Mouse (Mus musculus) 3134 (cell line): ENCODE results near the gene Trat1.

ENCODE experiments used
- DNase-seq: peaks from one replicate; pipeline ENCODE4 v3.0.0-alpha.2; 2011; ENCODE audit warnings: low spot score; ENCODE audit not compliant: insufficient read length; ENCODE audit errors: extremely low read depth

Trat1 gene

DNA sequence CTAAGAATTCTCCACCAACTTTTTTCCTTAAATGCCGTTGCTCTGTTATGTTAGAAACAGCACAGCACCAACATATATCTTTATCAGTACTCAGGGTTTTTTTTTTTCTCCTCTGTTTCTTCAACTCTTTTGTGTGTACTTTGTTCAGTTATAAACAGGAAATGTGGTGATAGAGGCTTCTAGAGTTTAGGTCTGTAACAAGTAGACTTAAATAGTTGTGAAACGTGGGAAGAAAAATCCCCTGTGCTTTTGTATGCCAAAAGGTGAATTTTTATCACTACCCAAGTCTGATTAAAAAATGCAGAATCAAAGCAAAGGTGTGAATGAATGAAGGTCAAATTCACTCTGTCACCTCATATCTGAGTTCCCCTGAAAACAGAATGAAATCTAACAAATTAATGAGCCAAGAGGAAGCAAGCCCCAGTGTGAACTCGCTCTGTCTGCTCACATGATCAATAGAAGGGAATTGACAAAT, at the start of gene Trat1:
Trat1 (minus strand) TSS at position 51 of the 475 bp plus-strand sequence.
- DNase-seq: no peak

DNA sequence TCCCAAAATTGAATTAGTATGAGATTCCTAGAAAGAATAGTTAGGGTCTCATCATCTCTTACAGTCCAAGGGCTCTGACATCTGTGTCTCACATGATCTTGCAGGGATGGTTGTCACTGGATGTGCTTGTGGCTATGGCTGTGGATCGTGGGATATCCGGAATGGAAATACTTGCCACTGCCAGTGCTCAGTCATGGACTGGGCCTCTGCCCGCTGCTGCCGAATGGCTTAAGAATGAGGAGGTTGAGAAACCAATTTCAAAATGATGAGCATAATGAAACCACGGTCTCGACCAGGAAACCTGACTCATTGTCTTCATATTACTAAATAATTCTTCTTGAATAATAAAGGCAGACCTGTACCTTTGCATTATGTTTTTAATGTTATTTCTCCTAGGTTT, 46.7 kb upstream of the Trat1 start:
- DNase-seq: no peak

DNA sequence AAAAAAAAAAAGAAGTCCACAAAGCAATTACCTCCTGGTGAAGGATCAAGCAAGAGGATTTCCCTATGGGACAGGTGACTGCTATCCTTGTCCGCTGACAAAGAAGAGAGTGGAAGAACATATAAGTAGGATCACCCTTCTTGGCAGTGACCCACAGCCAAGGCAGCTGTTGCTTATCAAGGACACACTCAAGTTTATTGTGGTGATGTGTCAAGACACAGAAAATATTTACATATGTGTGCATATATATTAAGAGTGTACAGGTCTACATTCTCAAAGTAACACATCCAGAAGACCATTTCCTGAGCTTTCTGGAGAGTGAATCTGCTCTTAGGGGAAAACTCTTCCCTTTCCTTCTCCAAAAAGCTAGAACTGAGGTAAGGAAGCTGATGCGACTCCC, 44.9 kb upstream of the Trat1 start, which contains the start of gene Retnlb:
Retnlb (plus strand) TSS at position 162 of the 400 bp plus-strand sequence.
- DNase-seq: no peak

DNA sequence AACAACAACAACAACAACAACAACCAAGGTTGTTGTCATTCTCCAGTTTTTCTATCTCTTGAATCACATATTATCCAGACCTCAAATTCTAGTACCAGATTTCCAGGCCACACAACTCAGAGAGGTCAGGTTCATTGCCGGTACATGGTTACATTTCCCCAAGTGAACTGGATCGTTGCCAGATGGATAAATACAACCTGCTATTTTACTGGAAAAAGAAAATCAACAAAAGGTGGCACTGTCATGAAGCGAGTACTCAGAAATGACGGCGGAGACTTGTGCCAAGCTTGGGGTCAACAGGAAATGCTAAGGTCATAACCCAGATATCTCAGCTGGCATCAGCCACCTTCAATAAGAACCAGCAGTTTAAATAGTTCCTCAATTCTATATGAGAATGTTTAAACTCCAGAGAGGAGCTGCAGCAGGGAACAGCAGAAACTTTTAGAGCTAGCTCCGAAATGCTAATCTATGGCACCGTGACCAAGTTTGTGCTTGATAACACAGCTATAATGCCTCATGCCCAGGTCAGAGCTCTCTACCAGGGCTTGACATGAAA, 40.1 kb upstream of the Trat1 start:
- DNase-seq: no peak

DNA sequence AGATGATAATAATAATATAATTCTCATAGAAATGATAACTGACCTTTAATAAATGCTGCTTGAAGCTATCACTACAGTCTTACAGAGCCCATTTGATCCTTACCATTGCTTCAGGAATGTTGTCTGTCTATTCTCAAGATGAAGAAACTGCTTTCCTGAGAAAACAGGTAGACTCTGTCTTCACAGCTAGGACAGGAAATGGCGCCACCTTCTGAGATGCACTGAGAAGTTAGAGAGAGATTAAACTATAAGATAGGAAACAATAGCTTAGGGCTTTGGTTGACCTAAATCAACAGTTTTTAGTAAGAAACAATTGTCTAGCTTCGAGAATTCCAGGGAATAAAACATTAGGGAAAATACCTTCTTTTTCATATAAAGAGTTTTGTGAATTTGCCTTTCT, 37.6 kb upstream of the Trat1 start:
- DNase-seq: no peak

DNA sequence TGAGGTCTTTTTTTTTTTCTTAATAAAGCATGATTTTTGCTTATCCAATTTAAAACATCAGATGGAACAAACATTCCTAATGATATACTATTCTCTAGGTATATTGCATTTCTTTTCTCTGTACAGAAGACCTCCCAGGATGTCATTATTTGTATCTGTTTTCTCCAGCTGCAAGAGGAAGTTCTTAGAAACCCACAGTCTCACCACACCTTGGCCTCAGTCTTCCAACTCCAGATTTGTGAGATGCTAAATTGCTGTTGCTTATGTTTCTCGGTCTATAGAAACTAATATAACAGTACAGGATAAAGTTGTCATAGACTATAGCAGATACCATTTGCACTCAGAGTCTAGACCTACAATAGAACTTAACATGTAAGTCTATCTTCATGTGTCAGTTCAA, 34.7 kb upstream of the Trat1 start:
- no peak for DNase-seq

DNA sequence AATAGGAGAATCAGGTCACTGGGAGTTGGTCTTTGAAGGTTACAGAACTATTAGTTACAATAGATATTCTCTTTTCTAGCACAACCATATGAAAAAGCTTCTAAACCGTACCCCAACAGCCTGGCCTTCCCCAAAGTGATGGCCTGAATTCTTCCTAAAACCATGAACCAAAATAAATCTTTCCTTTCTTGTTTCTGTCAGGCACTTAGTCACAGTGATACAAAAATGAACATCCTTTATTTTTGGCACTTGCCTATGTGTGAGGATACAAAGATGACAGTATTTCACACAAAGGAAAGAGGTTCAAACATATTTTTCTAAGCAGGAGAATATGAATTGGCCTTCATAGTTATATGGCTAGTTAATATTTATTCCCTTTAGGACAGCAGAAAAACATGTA, 33.6 kb upstream of the Trat1 start:
- no peak for DNase-seq

DNA sequence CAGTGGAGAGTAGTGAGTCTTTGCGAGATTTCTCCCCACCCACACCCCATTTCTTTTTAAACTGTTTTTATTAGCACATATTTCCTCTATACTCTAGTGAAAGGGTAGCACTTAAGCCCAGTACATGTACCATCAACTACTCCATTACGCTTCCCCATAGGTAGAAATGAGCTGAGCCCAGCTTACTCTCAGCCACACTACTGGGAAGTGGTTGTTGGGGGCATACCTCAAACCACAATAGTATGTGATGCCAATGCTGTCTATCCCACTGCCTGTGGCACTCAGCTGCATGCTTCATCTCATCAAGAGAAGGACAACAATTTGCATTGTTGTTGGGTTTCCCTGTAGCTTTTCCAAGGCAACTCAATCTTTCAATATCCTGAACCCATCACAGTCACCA, 29.1 kb upstream of the Trat1 start:
- DNase-seq: no peak

DNA sequence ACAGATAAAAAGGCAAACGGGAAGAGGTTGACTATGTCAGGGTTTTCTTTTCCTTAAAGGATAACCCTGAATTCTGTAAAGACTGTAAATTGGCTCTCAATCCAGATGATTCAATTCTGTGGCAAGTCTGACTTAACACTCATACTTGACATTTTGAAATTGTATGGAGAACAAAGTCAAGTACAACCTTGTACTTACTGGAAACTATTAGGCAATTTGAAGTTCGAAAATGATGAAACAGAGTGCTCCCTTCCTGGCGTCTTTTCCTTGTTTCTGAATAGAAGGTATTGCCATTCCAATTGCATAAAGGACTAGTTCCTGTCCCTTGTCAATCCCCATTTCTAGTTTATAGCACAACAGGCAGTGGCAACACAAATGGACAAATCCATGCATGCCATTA, 27.6 kb upstream of the Trat1 start:
- DNase-seq: no peak

DNA sequence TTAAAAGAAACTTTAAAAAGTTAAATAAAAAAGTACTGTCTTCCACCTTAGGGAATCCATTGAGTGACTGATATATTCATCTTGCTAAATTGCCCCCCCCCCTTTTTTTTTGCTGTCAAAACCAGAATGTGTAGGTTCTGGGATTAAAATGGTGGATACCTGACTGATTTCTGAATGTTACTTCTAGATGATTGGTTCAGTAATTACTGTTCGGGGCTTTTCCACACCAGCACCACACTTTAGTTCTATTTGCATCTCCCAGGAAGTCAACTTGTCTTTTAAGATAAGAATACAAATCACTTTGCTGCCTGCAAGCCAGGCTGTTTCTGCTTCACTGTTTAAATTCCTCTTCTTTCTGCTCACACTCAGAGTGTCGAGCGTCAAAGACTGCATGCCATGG, 26.5 kb upstream of the Trat1 start:
- DNase-seq: no peak

DNA sequence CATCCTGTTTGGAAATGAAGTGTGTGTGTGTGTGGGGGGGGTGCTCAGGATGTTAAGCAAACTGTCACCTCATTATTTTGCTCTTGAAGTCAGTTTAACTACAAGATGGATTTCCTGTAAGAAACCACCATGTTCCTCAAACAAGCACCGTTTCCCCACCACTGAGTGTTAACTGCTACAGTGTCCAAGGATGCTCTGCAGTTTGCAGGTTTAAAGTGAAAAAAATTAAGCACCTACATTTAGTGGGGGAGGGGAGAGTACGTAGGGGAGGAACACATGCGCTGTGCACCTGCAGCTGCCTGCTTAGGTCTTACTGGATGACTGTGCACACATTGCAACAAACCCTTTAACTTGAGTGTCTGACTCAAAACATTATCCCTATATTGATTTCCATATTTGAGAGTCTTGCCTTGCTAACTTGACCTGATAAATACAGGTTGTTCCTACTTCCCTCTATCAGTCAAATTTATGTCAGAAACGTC, 16.9 kb upstream of the Trat1 start:
- no peak for DNase-seq

DNA sequence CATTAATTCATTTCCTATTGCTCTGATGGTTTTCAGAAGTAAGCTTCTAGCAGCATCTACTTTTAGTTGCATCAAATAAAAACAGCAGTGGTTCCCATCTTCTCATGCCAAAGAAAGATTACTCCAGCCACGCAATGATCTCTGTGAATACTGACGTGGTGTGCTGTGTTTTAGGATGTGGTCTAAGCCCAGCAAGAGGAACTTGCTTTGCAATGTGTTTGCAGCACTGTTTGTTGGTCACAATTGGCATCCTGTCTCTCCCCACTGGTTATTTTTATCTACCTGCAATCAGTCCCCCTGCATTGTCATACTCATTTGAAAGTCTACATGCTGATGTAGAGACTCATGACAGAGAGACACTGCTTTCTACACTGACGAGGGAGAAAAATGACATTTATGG, 14.4 kb upstream of the Trat1 start:
- DNase-seq: no peak

DNA sequence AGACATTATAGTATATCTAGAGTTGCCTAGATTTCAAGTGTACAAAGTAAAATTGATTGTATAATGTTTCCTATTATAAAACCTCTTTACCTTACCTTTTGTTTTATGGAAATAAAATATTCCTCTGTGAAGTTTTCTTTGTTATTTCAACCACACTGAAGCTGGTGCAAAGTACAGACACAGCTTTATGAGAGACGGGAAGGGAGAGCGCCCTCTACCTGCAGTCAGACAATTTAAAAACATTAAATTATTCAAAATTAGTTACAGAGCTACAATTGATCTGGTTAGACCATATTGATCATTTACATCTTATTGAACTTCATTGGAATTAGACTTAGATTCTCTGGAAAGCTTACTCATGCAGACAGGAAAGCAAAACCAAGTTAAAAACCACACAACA, 5.4 kb upstream of the Trat1 start:
- DNase-seq: no peak

DNA sequence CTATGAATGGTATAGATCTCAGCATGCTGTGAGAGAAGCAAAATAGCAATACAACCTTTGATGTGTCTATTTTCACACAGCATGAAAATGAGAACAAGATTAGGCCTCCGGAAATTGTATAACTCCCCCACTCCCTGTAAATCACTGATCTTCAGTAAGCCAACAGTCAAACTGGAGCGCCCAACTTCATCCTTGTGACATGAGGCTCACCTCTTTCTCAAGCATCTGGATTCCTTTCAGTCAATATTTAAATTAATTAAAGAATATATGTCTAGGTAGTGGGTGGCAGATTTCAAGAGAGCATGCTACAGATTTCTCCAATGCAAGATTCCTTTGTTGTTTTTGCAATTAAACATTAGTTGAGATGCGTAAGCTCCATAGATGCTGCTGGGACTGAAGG, 2.6 kb downstream of the Trat1 start:
- no peak for DNase-seq

DNA sequence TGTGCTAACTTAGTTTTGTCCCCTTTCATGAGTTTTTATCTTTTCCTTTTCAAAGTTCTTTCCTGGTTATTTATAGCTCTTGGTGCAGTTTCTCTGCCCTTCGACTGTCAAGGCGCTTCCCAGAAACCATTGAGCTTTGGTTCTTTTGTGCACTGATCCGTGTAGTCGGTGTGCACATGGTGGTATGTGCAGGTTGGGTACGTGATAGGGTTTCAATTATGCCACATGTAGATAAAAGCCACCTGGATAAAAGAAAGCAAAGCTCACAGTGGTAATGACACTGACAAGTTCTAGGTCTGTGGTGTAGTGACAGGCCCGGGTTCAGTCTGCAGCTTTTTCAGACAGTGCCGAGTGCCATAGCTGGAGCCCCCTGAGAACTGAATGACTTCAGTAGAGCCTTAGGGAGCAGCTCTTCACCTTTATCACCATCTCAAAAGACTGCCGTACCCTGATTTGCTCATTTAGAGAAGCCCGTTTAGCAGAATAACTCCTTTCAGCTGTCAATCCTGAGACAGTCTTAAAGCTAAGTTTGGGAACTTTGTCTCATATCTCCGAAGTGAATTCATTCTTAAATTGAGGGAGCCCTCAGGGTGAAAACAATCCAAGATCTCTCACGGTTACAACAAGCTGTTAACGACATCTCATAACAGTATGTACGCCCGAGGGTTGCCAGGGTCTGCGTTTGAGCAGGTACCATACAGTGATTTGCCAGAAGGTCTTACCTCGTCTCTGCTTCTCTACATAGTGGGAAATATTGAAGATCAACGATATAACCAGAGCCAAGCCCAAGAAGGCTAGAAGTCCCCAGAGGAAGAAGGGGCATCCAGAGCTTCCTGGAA, 11.0 kb downstream of the Trat1 start:
- DNase-seq: no peak

DNA sequence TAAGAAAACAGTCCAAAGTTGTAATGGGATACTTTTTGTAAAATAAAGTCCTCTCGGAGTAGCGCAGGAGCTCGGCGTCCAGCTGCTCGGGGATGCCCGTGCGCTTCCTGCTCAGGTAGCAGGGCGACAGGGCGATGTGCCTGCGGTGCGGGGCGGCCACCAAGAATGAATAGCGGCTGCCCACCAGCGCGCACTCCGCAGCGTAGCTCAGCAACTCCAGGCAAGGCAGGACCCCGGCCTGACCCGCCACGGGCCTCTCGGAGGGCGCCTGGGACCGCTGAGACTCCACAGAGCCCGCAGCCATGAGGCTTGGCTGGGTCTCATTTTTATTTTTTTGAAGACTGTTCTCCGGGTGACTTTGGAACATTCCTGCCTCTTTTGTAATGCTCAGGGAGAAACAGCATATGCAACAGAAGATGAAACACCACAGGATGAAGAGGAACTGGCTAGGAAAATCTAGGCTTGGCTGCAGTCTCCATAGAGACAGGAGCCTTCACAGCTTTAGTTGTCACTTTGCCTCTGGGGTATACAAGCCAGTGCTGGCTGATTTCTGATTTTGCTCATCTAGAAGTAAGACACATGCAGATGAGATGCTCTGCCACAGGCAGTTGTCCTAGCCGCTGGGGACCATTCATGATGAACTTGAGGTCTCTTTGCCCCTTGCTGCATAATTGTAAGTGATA, 21.5 kb downstream of the Trat1 start:
- DNase-seq: peak; percentile 2

DNA sequence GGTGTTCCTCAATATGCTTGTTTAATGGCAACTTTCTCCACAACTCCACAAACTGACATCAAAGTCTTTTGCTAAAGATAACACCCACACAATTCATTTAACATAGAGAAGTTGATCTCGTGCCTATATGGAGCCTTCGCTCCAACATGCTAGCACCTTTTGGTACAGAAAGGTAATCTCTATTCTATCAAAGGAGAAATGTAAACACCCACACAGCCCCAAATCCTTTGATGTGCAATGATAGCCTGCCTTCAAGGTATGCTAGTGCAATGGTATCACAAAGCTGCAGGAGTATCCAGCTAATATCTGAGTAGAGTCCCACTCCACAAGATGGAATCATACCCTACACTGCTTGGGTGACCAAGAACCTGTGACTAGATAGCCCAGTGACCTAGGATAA, 26.4 kb downstream of the Trat1 start:
- DNase-seq: no peak

DNA sequence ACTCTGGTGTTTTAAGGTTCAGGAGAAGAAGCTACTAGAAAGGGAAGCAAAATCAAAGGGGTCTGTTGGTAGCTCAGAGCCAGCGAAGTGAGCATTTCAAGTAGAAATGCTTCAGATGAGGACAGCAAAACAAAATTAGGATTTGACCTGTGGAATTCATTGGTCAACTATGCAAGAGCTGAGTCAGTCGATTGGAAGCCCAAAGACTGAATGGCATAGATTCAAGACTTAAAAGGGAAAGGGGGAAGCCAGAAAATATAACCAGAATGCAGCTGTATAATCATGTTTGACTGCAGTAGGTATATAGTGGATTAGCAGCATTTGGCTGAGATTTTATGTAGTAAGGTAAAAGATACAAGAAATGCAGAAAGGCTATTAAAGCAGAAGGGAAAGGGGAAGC, 26.8 kb downstream of the Trat1 start:
- no peak for DNase-seq

DNA sequence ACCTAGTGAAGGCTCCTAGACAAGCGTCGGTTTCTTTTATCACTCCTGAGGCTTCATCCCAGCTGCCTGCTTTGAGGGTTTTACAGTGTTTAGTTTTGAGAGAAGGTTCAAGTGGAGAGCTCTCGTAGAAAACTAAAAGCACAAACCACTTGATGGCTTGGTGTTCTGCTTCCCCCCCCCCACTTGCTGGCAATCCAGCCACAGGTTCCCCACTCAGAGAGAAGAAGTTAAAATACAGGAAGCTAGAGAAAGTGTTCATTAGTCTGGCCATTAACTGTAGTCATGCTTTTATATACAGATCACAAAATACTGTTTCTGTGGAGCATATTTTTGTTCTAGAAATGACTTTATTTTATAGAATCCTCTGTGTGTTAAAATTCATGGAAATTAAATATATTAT, 30.3 kb downstream of the Trat1 start:
- DNase-seq: no peak

DNA sequence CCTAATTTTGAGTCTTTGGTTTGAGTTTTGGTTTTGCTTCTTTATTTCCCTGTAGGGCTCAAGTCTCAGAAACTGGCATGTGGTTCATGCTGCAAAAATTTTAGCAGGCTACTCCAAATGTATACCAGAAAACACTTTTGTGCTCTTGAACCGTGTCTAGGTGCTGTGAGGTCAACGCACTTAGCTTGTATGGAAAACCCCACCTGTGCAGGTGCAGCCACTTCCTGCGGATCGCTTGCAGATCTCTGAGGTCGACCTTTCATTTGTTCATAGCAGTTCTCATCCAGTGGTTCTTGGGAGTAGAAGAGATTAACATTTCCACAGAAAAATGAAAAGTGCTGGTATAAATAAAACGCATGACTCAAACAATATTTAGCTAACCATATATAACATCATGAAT, 31.8 kb downstream of the Trat1 start:
- DNase-seq: no peak

DNA sequence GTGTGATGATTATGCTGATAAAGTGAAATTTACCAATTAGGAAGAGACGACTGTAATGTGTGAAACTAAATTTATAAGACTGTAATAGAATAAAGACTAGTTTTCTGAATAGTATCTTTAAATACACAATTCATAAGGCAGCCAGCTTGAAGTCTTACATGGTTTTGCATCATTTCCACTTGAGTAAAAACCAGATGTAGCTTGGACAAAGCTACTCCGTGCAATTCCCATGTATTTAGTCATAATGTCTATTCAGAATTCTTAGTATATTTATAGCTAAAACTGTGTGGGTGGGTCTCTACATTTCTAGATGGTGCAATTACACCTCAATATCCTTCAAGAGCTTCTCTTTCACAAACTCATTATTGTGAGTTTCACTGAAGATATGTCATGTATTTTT, 33.4 kb downstream of the Trat1 start:
- no peak for DNase-seq

DNA sequence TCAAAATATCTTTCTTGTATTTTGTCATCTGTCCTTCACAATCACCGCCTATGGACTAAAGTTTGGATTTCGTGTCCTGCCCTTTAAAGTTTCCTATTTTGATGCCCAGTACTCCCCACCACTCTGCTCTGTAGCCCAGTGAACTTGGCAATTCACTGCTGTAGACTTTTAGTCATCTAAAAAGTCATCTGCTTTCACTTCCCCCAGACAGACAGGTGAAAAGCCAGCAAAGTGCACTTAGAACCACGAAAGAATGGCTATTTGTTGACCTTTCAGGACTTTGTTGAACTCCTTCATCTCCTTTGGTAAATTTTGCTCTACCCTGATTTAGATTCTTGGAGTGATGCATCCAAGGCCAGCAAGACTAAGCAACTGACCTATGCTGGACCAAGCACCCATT, 34.9 kb downstream of the Trat1 start:
- DNase-seq: no peak
